Mouse (Mus musculus) lung, postnatal 0 days (tissue): ENCODE results near the gene Dlgap3.

Source experiments
- CTCF ChIP-seq: IDR thresholded peaks from 2 replicates; pipeline ENCODE4 v1.5.1; 2016; ENCODE audit warnings: antibody characterized with exemption, mild to moderate bottlenecking
- EP300 ChIP-seq: IDR thresholded peaks from 2 replicates; pipeline ENCODE4 v1.6.1; 2016; ENCODE audit warnings: antibody characterized with exemption, mild to moderate bottlenecking, control low read depth

DNA sequence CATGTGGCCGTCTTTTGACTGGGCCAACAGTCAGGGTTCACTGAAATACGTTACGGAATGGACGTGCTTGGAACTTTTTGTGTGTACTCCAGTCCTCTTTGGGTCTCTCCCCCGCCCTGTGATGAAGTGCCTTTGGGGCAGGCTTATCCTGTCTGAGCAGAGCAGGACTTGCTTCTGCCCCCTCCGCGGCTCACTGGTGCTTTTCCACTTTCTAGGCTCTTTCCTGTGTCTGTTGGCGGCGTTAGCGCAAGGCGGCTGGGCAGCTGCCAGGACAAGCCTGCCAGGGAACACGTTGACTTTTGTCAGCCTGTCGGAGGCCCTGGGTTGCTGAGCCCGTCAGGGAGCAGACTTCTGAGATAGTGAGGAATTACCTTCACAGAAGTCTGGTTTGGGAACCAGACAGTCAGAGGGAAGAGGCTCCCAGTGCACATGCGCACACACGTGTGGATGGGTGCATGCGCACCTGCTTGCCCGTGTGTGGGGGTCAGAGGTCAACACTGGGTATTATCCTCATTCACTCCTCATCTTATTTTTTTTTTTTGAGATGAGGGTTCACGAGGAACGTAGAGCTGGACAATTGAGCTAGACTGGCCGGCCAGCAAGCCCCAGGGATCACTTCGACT is 83.1 kb downstream of the Dlgap3 start:
- TF ChIP-seq CTCF, result peak; percentile 15; the same call in 1 of the 2 replicates
- TF ChIP-seq EP300, result 0 out of 2 replicates have a peak, but pooled peaks have one; percentile 22
